Mouse (Mus musculus) MEL (cell line): Measurements from ENCODE around the gene Smad9. TPM values are rescaled to one million over a fixed set of nuclear protein-coding genes. Genes with fewer than 3 reads are reported as not detected.

Source experiments
- DNase-seq: peaks from one replicate; pipeline ENCODE4 v3.0.0; 2011; ENCODE audit warnings: low read depth, low spot score
- H3K27ac ChIP-seq: 2 replicates; pipeline ENCODE4 v1.5.1; 2012; ENCODE audit warnings: low read depth, mild to moderate bottlenecking, control low read depth, low read length, moderate library complexity; ENCODE audit not compliant: control insufficient read depth
- H3K27me3 ChIP-seq, 2 experiments: fragments of 150-350 bp in 1 of 2; sonication (generic) in 1 of 2; 2 replicates each; pipeline ENCODE4 v1.6.1; 2012; ENCODE audit warnings: low read length in 2 of 2, mild to moderate bottlenecking in 2 of 2, improper control_type of control experiment in 1 of 2, moderate library complexity in 1 of 2; ENCODE audit not compliant: insufficient read depth in 2 of 2, control insufficient read depth in 1 of 2
- H3K36me3 ChIP-seq, 2 experiments: 2 replicates each; pipeline ENCODE4 v1.6.1; 2012 to 2014; ENCODE audit warnings: low read length in 2 of 2, improper control_type of control experiment in 1 of 2, inconsistent platforms in 1 of 2, mild to moderate bottlenecking in 1 of 2; ENCODE audit not compliant: insufficient read depth in 2 of 2, control insufficient read depth in 1 of 2
- H3K4me1 ChIP-seq, 2 experiments: fragments of 150-350 bp in 1 of 2; sonication (generic) in 1 of 2; 2 replicates each; pipeline ENCODE4 v1.6.1; 2012; ENCODE audit warnings: low read length in 2 of 2, improper control_type of control experiment in 1 of 2, mild to moderate bottlenecking in 1 of 2; ENCODE audit not compliant: insufficient read depth in 2 of 2, control insufficient read depth in 1 of 2
- H3K4me3 ChIP-seq, 2 experiments: fragments of 150-350 bp in 1 of 2; sonication (generic) in 1 of 2; 2 replicates each; pipeline ENCODE4 v1.5.1; 2012; ENCODE audit warnings: low read depth in 2 of 2, low read length in 2 of 2, mild to moderate bottlenecking in 2 of 2, moderate library complexity in 2 of 2, control low read depth in 1 of 2, improper control_type of control experiment in 1 of 2; ENCODE audit not compliant: control insufficient read depth in 1 of 2, insufficient read depth in 1 of 2
- H3K79me2 ChIP-seq: 2 replicates; pipeline ENCODE4 v1.6.1; 2012; ENCODE audit warnings: mild to moderate bottlenecking, low read length, moderate library complexity; ENCODE audit not compliant: control insufficient read depth, poor library complexity, insufficient read depth
- H3K9ac ChIP-seq: 2 replicates; pipeline ENCODE4 v1.6.1; 2012; ENCODE audit warnings: low read depth, mild to moderate bottlenecking, control low read depth, low read length, moderate library complexity; ENCODE audit not compliant: control insufficient read depth, poor library complexity, severe bottlenecking
- H3K9me3 ChIP-seq: fragments of 150-350 bp; sonication (generic); replicated peaks from 2 replicates; pipeline ENCODE4 v1.6.1; 2012; ENCODE audit warnings: mild to moderate bottlenecking, low read length, improper control_type of control experiment, moderate library complexity; ENCODE audit not compliant: insufficient read depth
- BHLHE40 ChIP-seq: IDR thresholded peaks from 2 replicates; pipeline ENCODE4 v1.6.1; 2012; ENCODE audit warnings: low read depth, mild to moderate bottlenecking, inconsistent platforms, low read length, improper control_type of control experiment, borderline replicate concordance
- CHD2 ChIP-seq: IDR thresholded peaks from 2 replicates; pipeline ENCODE4 v1.6.1; 2011; ENCODE audit warnings: low read length, improper control_type of control experiment
- CTCF ChIP-seq, 3 experiments: IDR thresholded peaks in 2 of 3; conservative IDR thresholded peaks in 1 of 3; 2 replicates each; pipeline ENCODE4 v1.5.1; 2011 to 2012; ENCODE audit warnings: low read length in 3 of 3, low read depth in 2 of 3, mild to moderate bottlenecking in 2 of 3, improper control_type of control experiment in 1 of 3, inconsistent platforms in 1 of 3, mixed read lengths in 1 of 3, moderate library complexity in 1 of 3; ENCODE audit not compliant: control insufficient read depth in 1 of 3, insufficient read depth in 1 of 3, poor library complexity in 1 of 3, severe bottlenecking in 1 of 3
- ETS1 ChIP-seq: IDR thresholded peaks from 2 replicates; pipeline ENCODE4 v1.6.1; 2012; ENCODE audit warnings: low read depth, mild to moderate bottlenecking, inconsistent platforms, low read length, improper control_type of control experiment, moderate library complexity
- GATA1 ChIP-seq: IDR thresholded peaks from 2 replicates; pipeline ENCODE4 v1.6.1; 2011; ENCODE audit warnings: low read depth, low read length, improper control_type of control experiment
- HCFC1 ChIP-seq: IDR thresholded peaks from 2 replicates; pipeline ENCODE4 v1.6.1; 2012; ENCODE audit warnings: low read depth, mild to moderate bottlenecking, inconsistent platforms, low read length, improper control_type of control experiment, moderate library complexity
- JUND ChIP-seq: IDR thresholded peaks from 2 replicates; pipeline ENCODE4 v1.6.1; 2011; ENCODE audit warnings: low read depth, mild to moderate bottlenecking, improper control_type of control experiment, low read length
- KAT2A ChIP-seq: conservative IDR thresholded peaks from 2 replicates; pipeline ENCODE4 v1.6.1; 2012; ENCODE audit warnings: low read depth, low read length, improper control_type of control experiment, inconsistent platforms
- MAZ ChIP-seq: IDR thresholded peaks from 2 replicates; pipeline ENCODE4 v1.6.1; 2012; ENCODE audit warnings: low read depth, mild to moderate bottlenecking, inconsistent platforms, low read length, improper control_type of control experiment
- MXI1 ChIP-seq: IDR thresholded peaks from 2 replicates; pipeline ENCODE4 v1.6.1; 2011; ENCODE audit warnings: mild to moderate bottlenecking, low read depth, low read length, improper control_type of control experiment
- NELFE ChIP-seq: IDR thresholded peaks from 2 replicates; pipeline ENCODE4 v1.6.1; 2011; ENCODE audit warnings: low read depth, low read length, improper control_type of control experiment
- NRF1 ChIP-seq: IDR thresholded peaks from 2 replicates; pipeline ENCODE4 v1.6.1; 2014; ENCODE audit warnings: low read depth, mild to moderate bottlenecking, inconsistent platforms, low read length, improper control_type of control experiment, moderate library complexity; ENCODE audit not compliant: poor library complexity, insufficient read depth, severe bottlenecking
- POLR2A ChIP-seq, 2 experiments: IDR thresholded peaks; 2 replicates each; pipeline ENCODE4 v1.6.1; 2011 to 2012; ENCODE audit warnings: low read length in 2 of 2, mild to moderate bottlenecking in 2 of 2, control low read depth in 1 of 2, improper control_type of control experiment in 1 of 2, low read depth in 1 of 2, moderate library complexity in 1 of 2; ENCODE audit not compliant: control insufficient read depth in 1 of 2, insufficient read depth in 1 of 2, poor library complexity in 1 of 2
- POLR2AphosphoS2 ChIP-seq: IDR thresholded peaks from 2 replicates; pipeline ENCODE4 v1.6.1; 2011; ENCODE audit warnings: low read length, improper control_type of control experiment
- POLR2AphosphoS5 ChIP-seq: IDR thresholded peaks from 2 replicates; pipeline ENCODE4 v1.6.1; 2012; ENCODE audit warnings: low read depth, borderline replicate concordance, mild to moderate bottlenecking, inconsistent platforms, low read length, moderate library complexity, mixed read lengths
- RAD21 ChIP-seq: IDR thresholded peaks from 2 replicates; pipeline ENCODE4 v1.6.1; 2011; ENCODE audit warnings: mild to moderate bottlenecking, low read depth, low read length, improper control_type of control experiment
- SIN3A ChIP-seq: IDR thresholded peaks from 2 replicates; pipeline ENCODE4 v1.6.1; 2012; ENCODE audit warnings: low read length, improper control_type of control experiment, inconsistent platforms
- SMC3 ChIP-seq: IDR thresholded peaks from 2 replicates; pipeline ENCODE4 v1.6.1; 2011; ENCODE audit warnings: low read depth, low read length, improper control_type of control experiment
- TBP ChIP-seq: IDR thresholded peaks from 2 replicates; pipeline ENCODE4 v1.8.0; 2011; ENCODE audit warnings: low read depth, low read length, improper control_type of control experiment
- UBTF ChIP-seq: IDR thresholded peaks from 2 replicates; pipeline ENCODE4 v1.6.1; 2012; ENCODE audit warnings: low read depth, mild to moderate bottlenecking, inconsistent platforms, low read length, improper control_type of control experiment, moderate library complexity, borderline replicate concordance; ENCODE audit not compliant: insufficient read depth
- USF1 ChIP-seq: IDR thresholded peaks from 2 replicates; pipeline ENCODE4 v1.6.1; 2014; ENCODE audit warnings: low read depth, mild to moderate bottlenecking, inconsistent platforms, low read length, improper control_type of control experiment, moderate library complexity
- USF2 ChIP-seq, 2 experiments: IDR thresholded peaks; 2 replicates each; pipeline ENCODE4 v1.6.1; 2011 to 2012; ENCODE audit warnings: improper control_type of control experiment in 2 of 2, low read length in 2 of 2, borderline replicate concordance in 1 of 2, inconsistent platforms in 1 of 2, low read depth in 1 of 2, mild to moderate bottlenecking in 1 of 2; ENCODE audit not compliant: insufficient read depth in 1 of 2
- ZC3H11A ChIP-seq: IDR thresholded peaks from 2 replicates; pipeline ENCODE4 v1.6.1; 2012; ENCODE audit warnings: low read depth, mild to moderate bottlenecking, inconsistent platforms, low read length, improper control_type of control experiment
- ZNF384 ChIP-seq: IDR thresholded peaks from 2 replicates; pipeline ENCODE4 v1.6.1; 2012; ENCODE audit warnings: low read depth, mild to moderate bottlenecking, inconsistent platforms, low read length, improper control_type of control experiment
- polyA plus RNA-seq, 2 experiments: library from polyadenylated mRNA; stranded (reverse) in 1 of 2; unstranded in 1 of 2; fragments of >175 nt in 1 of 2; fragments of >200 nt in 1 of 2; gene quantifications; 2 replicates each; pipeline versions ENCODE4 v1.2.1 to v1.2.4; 2012; ENCODE audit warnings: low replicate concordance in 2 of 2, low read depth in 1 of 2; ENCODE audit not compliant: insufficient read length in 2 of 2, insufficient read depth in 1 of 2, missing spikeins in 1 of 2
- total RNA-seq: library from RNA; depleted of rRNA; stranded (reverse); fragments of 300-350 nt; gene quantifications from 2 replicates; pipeline ENCODE4 v1.2.3, GENCODE M21; 2012

Gene Smad9
- total and polyA plus RNA-seq, 3 experiments: 0.01 TPM; not detected in 2

- Histone ChIP-seq H3K9ac (no peak overlapping the region), H3K4me1 (peaks cover 0 to 7% of the 10 kb centered on the region in 2 experiments; a peak in 3 of 4 replicates), H3K79me2 (peaks cover 21% of the 10 kb centered on the region), H3K27me3 (no peaks in the 10 kb centered on the region), H3K36me3 (peaks cover 5 to 14% of the 10 kb centered on the region in 2 experiments), H3K4me3 (no peak overlapping the region), H3K9me3 (no peaks in the 10 kb centered on the region), H3K27ac (no peak overlapping the region)
- DNase-seq: peak; percentile 75
- TF ChIP-seq TBP (no peak), POLR2AphosphoS2 (no peak), MXI1 (no peak), POLR2A (IDR thresholded peaks at IDR 0.05; ENCODE audit: control insufficient read depth in 1 of 2, insufficient read depth in 1 of 2, low read depth in 1 of 2, low read length in 2 of 2, poor library complexity in 1 of 2) (0 out of 4 replicates have a peak, but pooled peaks of 1 of the 2 experiments have one; percentile 22), ETS1 (no peak), NELFE (no peak), GATA1 (no peak)
These were observed 53.7 kb downstream of the Smad9 start for GRCm38 (mm10) chr3:54809111-54809510.

GRCm38 (mm10) chr3:54811616-54812015, 56.2 kb downstream of the Smad9 start:
- DNase-seq: no peak
- Histone ChIP-seq H3K79me2 (peaks cover 10% of the 10 kb centered on the region), H3K27me3 (no peaks in the 10 kb centered on the region)

GRCm38 (mm10) chr3:54813418-54813988, 58.1 kb downstream of the Smad9 start:
- no peak overlapping the region for H3K4me3 ChIP-seq
- peaks cover 0 to 5% of the 10 kb centered on the region in 2 experiments; a peak in 2 of 4 replicates for H3K4me1 ChIP-seq
- H3K9ac ChIP-seq: no peak overlapping the region
- no peak overlapping the region for H3K27ac ChIP-seq
- H3K27me3 ChIP-seq: no peaks in the 10 kb centered on the region; a peak in 1 of 4 replicates
- no peaks in the 10 kb centered on the region for H3K9me3 ChIP-seq
- TF ChIP-seq NRF1: no peak
- no peak for TF ChIP-seq POLR2AphosphoS5
- TF ChIP-seq ZC3H11A: no peak
- no peak for TF ChIP-seq HCFC1
- no peak for TF ChIP-seq TBP
- TF ChIP-seq USF2 (IDR thresholded peaks at IDR 0.05; ENCODE audit: borderline replicate concordance in 1 of 2, insufficient read depth in 1 of 2, low read depth in 1 of 2, low read length in 2 of 2): no peak
- no peak for TF ChIP-seq SIN3A
- TF ChIP-seq ZNF384: no peak
- TF ChIP-seq BHLHE40: no peak
- TF ChIP-seq POLR2AphosphoS2: no peak
- TF ChIP-seq JUND: no peak
- TF ChIP-seq MAZ: no peak
- TF ChIP-seq USF1: no peak
- TF ChIP-seq MXI1: no peak
- no peak for TF ChIP-seq CHD2
- no peak for TF ChIP-seq KAT2A
- TF ChIP-seq RAD21: no peak
- H3K79me2 ChIP-seq: no peaks in the 10 kb centered on the region
- peaks cover 0 to 4% of the 10 kb centered on the region in 2 experiments; a peak in 1 of 4 replicates for H3K36me3 ChIP-seq
- no peak for DNase-seq

More at GRCm38 (mm10) chr3:54811616-54812015, 56.2 kb downstream of the Smad9 start:
- Histone ChIP-seq H3K36me3 (peaks cover 0 to 6% of the 10 kb centered on the region in 2 experiments; a peak in 1 of 4 replicates), H3K4me3 (no peak overlapping the region), H3K4me1 (peaks cover 0 to 5% of the 10 kb centered on the region in 2 experiments; a peak in 2 of 4 replicates), H3K27ac (no peak overlapping the region), H3K9ac (no peak overlapping the region), H3K9me3 (no peaks in the 10 kb centered on the region)
- TF ChIP-seq GATA1: no peak
- TF ChIP-seq CTCF (IDR thresholded peaks at IDR 0.05 in 2 of 3, conservative IDR thresholded peaks at IDR 0.05 in 1 of 3; ENCODE audit: control insufficient read depth in 1 of 3, insufficient read depth in 1 of 3, low read depth in 2 of 3, low read length in 3 of 3, poor library complexity in 1 of 3, severe bottlenecking in 1 of 3): peak in 2 of 3 experiments; percentile 30 to 42; a peak in 3 of 6 replicates
- peak; percentile 37 for TF ChIP-seq RAD21
- TF ChIP-seq UBTF: no peak
- TF ChIP-seq SMC3: peak; percentile 25; the same call in 1 of the 2 replicates
- TF ChIP-seq MAZ: no peak
- no peak for TF ChIP-seq USF2 (IDR thresholded peaks at IDR 0.05; ENCODE audit: borderline replicate concordance in 1 of 2, insufficient read depth in 1 of 2, low read depth in 1 of 2, low read length in 2 of 2)
- TF ChIP-seq JUND: no peak
- no peak for TF ChIP-seq POLR2A (IDR thresholded peaks at IDR 0.05; ENCODE audit: control insufficient read depth in 1 of 2, insufficient read depth in 1 of 2, low read depth in 1 of 2, low read length in 2 of 2, poor library complexity in 1 of 2)
